Mouse (Mus musculus): ENCODE measurements around the gene Sypl2.

Gene Sypl2

DNA sequence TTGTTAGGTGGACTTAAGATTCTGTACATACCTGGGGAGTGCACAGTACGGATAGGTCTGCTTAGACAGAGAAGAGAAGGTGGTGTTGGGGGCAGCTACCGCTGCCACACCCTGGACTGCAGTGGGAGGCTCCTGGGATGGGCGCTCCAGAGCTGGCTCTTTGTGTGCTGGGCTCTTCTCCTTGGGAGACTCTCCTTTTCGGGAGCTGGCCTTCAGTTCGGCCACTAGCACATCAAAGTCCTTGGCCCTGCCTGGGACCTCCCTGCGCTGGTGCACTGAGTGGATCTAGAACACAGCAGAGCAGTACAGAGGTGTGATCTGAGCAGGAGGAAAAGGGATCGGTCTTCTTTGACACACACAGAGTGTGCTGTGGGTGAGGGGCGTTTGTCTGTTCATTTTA is 20.8 kb downstream of the Sypl2 start:
- DNase-seq (ENCODE audit: low spot score in 2 of 2) = no peak

DNA sequence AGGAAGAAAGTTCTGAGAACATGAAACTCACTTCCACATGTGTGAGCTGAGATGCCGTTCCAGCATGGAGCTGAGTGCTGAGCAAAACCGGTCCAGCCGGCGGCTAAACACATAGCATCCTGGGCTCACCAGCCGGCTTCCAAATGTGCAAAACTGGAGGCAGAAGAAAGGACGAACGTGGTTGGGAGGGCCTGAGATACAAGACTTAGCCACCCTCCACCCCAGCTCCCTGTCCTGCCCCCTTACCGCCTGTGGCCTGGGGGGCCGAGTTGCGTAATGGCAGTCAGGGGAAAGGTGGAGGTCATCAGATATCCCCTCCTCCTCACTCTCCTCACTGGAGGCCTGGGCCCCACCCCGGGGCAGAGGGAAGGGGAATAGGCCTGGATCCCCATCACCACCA is 22.0 kb downstream of the Sypl2 start:
- no peak for DNase-seq (ENCODE audit: low spot score in 2 of 2)

DNA sequence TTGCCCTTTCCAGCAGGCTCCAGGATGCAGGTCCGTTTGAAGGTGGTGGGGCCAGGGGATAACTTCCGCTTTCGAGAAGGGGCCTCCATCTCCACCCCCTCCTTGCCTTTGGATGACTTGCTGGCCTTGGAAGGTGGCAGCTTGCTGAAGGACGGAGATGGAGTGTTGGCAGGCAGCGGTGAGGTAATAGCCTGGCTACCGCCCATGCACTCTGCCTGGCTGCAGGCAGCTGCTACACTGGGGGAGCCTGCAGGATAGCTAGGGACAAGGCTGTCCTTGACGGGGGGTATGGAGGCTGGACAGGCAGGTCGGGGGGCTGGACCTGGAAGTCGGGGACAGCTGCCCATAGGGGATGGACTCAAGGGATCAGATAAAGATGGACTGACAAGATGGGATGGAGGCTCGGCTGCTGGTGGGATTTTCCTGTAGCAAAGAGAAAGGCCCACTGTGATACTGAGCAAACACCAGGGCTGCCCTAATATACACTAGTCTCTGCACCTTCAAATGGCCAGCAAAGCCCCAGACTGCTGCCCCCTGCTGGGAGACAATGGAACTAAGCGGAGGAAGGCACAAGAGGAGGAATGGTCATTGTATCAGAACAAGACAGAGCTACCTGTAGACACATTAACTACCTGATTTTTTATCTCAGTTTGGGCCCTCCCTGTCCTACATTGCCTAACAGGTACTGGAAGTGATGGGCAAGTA is 22.7 kb downstream of the Sypl2 start:
- DNase-seq (ENCODE audit: low spot score in 2 of 2) = peak in 1 of 2 experiments; percentile 75

DNA sequence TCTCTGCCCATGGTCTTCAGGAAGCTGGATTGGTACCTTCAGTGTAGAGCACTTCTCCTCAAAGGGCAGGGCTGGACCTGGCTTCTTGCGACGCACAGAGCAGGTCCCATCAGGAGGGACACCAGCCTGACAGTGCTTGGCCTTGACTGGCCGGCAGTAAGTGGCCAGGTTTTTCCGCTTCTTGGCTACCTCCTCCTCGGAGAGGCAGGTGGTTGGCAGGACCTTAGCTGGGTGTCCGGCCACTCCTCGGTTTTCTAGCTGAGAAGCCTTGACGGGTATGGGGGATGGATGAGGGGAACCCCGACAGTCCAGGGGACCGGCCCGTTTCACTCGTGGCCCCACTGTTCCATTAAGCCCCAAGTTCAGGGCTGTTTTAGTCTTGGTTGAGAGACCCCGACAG is 23.2 kb downstream of the Sypl2 start:
- no peak for DNase-seq (ENCODE audit: low spot score in 2 of 2)

DNA sequence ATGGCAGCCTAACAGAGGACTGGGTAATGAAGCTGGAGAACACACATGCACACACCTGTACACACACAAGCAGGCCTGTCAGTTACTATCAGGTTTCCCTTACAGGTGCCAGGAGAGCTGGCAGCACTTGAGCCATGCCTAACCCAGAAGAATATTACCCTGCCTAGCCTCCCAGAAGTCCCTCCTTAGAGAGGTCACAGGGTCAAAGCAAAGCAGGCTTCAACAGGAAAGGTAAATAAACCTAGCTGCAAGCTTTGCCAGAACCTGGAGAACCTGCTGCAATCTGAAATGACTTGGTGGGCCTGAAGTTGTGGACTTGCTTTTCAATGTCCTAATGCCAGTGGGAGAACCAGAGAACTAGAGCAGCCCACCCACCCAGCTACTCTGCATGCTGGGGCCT is 23.9 kb downstream of the Sypl2 start:
- DNase-seq (ENCODE audit: low spot score in 2 of 2) = no peak

DNA sequence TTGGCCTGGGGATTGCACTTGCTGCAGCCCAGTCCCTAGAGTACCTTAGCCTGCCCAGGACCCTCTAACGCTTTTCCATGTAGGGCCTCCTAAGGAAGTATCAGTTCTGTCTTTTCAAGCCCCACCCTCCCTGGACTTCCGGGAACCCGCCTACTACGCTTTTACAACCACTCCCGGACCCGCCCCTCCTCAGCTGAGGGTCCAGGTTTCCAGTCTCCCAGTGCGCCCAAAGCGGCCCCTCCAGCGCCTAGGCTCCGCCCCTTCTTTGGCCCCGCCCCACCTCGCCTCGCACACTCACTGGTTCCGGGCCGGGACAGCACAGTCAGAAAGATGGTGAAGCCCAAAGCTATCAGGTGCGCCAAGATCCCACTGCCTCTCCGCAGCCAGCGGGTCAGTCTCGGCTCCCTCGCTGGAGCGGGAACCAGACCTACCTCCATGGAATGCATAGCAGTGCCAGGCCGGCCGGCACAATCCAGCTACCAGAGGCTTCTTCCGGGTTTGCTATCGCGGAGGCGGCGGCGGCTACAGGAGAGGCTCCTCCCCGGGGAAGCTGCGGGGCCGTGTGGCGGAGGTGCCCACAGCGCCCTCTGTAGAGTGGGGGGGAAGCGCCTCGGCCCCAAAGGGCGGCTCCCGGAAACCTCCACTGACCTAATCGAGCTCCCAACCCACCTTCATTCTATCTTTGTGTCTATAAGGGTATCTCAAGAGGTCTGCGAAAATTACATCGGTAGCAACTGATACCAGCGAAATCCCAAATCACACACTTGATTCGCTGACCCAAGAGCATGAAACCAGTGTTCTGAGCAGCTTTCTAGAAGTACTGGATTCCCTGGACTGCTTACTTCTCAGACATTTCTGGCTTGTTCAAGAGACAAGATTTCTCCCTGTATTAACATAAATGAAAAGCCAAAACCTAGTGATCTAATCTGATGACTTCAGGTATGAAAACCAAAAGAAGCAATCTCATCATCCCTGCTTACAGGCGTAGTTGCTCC is 25.8 kb downstream of the Sypl2 start, which contains the start of gene Cyb561d1:
Gene Cyb561d1, minus strand, starts transcription at position 884 of the 995 bp plus-strand sequence.
- DNase-seq (ENCODE audit: low spot score in 2 of 2) = peak; percentile 94 to 97

DNA sequence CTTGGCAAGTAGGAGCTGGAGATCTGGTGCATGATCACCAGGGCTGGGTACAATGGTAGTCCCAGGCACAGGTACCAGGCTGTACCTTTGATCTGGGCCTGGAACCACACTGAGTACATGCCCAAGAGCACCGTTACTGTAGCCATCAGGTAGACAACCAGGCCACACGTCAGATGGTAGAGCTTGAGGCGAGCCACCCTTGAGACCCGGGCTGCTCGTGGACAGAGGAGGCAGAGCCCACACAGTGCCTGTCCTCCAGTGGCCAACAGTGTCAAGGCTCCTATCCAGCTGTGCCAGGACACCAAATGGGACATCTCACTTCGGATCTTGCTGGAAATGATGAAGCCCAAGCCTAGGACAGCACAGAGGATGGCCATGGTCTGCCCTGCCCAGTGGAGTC is 27.2 kb downstream of the Sypl2 start:
- no peak for DNase-seq (ENCODE audit: low spot score in 2 of 2)

DNA sequence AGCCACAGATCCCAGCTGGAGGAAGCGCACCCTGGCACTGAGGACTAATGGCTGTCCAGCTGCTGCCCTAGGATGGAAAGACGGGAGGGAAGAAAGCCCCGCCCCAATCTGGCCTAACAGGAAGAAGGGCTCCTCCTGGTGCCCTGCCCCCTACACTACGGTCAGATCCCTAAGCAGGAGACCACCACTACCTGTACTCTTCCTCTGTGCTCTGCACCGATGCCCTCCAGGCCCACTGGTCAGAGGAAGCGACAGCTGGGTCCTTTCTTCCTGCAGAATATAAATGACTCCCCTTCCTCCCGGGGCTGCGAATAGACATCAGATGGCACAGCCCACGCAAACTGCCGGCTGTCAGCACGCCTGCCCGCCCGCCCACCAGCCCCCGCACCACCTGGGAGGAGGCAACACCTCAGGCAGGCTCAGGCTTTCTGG is 29.4 kb downstream of the Sypl2 start:
- DNase-seq (ENCODE audit: low spot score in 2 of 2) = no peak

DNA sequence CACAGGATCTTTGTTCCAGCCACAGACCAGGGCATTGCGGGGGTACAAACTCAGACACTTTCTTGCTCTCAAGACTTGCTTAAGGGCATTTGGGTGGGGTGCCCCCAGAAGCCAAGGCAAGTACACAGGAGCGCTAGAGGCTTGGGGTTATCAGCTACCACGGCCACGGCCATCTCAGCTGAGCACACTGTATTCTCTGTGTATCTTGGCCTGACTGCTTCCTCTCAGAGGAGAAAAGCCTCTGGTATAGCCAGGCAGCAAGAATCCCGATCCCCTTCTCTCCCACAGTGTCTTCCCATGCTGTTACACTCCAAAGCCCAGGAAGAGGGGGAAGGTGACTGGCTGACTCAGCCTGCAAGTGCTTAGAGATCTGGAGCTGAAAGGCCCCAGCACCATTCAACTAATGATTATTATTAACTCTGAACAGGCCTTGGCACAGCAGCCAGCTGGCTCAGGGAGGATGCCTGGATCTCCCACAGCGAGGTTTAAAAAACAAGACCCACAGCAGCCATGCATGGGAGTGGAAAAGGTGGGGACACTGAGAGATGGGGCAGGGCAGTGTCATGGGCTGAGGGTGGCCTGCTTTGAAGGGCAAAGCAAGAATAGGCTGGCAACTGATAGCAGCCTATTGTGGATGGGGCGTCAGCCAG is 30.4 kb downstream of the Sypl2 start:
- no peak for DNase-seq (ENCODE audit: low spot score in 2 of 2)

DNA sequence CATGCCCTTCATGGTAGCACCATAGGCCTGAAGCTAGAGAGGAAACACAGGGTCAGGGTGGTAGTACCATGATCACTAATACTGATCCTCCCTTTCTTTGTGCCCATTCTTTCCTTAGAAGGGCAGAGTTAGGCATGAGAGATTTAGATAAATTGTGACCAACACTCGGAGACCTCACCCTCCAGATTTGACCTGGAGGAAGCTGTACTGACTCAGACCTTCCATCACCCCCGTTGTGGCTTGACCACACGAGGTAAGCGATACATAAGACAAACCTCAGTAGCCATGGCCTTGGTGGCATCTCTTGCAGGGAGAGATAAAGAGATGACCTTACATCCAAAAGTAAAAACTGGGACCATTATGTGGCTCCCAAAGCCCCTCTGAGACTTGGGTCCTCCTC is 31.2 kb downstream of the Sypl2 start:
- DNase-seq (ENCODE audit: low spot score in 2 of 2) = no peak

DNA sequence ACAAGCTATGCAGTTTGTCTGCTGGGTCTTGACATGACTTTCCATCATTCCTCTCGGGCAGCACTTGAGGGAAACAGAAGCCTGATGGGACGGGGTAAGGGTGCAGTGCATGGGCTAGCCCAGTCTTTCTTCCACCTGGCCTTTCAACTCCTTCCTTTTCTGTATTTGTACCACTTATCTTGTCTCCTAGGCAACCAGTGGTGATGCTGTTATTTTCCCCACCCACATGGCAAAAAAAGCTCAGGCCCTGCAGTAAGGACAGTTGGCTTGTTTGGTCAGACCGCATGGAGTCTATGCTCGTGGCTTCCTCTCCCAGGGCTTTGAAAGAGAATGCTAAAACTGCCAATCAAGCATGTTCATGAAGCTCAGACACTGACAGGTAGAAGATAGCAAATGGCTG is 32.8 kb downstream of the Sypl2 start:
- no peak for DNase-seq (ENCODE audit: low spot score in 2 of 2)

DNA sequence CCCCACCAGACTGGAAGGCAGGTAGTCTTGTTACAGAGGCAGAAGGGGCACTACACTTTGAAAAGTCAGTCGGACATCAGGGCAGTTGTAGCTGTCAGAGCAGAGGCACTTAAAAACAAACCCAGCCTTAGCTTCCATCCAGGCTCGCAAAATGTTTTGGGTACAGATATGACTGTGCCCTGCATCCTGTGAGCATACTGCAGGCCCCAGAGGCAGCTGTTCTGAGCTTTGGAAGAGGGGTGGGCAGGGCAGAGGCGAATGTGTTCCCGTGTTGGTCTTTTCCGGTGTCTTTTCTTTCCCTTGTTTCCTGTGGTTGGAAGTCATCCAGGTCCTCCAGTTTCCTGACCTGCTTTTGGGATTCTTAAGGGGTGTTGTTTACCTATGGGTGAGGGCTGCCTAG is 36.6 kb downstream of the Sypl2 start:
- no peak for DNase-seq (ENCODE audit: low spot score in 2 of 2)

DNA sequence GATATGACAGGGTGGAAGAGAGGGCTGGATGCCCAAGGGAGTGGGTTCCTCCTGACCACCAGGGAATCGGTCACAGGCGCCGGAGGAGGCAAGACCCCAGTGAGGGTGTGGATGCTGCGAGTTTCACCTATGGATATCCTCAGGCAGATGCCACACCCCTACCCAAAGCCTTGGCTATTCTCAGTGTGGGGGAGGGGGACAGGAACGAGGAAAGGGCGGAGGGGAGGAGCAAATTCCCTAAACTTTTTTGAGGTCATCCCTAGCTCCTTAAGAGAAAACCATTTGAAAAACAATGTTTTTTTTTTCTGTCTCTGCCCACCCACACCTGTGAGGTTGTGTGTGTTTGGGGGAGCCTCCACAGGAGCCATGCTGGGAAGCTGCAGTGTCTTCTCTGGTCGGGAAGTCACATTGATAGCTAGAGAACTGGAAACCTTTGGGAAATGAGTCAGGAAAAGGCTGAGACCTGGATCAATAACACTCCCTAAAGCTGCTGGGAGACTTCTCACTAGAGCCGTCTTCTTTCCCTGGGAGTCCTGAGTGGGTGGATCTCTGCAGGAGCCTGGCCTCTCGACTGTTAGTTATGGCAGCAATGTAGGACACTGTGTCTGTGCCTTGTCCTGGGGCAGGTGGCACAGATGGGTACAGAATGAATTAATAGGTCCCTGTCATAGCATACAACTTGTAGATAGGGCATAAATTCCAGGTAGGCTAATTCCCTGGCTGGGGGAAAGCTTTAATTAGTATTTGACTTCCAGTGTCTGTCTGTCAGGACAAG is 37.5 kb downstream of the Sypl2 start:
- no peak for DNase-seq (ENCODE audit: low spot score in 2 of 2)

DNA sequence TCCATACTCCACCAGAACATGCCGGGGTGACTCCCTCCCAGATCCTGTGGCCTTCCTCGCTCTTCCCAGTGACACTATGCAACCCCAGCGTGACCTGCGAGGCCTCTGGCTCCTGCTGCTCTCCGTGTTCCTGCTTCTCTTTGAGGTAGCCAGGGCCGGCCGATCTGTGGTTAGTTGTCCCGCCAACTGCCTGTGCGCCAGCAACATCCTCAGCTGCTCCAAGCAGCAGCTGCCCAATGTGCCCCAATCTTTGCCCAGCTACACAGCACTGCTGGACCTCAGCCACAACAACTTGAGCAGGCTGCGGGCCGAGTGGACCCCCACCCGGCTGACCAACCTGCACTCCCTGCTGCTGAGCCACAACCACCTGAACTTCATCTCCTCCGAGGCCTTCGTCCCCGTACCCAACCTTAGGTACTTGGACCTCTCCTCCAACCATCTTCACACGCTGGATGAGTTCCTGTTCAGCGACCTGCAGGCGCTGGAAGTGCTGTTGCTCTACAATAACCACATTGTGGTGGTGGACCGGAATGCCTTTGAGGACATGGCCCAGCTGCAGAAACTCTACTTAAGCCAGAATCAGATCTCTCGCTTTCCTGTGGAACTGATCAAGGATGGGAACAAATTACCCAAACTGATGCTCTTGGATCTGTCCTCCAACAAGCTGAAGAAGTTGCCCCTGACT is 39.2 kb downstream of the Sypl2 start:
- no peak for DNase-seq (ENCODE audit: low spot score in 2 of 2)

DNA sequence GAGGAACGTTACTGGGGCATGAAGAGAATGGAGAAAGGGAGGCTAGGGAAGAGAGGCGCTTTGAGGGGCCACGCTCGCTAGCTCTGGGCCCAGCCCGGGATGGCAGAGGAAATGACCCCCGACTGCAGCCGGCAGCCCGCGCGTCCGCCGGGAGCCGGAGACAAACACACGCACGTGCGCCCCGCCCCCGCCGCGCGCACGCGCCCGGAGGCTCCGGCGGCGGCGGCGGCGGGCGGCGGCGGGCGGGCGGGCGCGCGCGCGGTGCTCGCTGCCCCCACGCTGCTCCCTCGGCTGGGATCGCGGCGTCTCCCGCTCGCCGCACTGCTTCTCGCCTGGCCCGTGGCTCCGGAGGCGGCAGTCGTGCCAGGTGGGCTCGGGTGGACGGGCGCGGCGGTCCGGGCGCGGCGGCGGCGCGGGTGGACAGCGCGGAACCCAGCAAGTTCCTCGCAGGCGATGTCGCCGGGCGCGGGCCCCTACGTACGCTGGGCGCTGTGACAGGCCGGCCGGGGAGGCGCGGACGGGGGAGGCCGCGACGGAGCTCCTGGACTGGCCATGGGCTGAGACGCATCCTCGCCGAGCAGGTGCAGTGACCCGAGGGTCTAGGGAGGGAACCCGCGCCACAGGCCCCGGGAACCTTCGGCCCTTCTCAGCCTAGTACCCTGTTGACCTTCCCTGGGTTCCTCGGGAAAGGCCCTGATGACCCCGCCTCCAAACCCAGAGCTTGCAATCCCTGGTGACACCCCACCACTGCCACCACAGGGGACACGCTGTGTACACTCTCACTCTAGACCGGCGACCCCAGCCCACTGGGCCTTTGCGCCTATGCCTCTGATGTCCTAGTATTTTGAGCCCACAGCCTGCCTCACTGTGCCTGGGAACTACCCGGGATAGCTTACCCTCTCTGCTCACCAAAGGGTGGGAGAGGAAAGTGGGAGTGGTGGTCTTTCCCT is 40.1 kb downstream of the Sypl2 start, which contains the start of gene Amigo1:
Gene Amigo1, plus strand, starts transcription at position 238 of the 950 bp plus-strand sequence.
- peak in 1 of 2 experiments; percentile 51 for DNase-seq (ENCODE audit: low spot score in 2 of 2)

DNA sequence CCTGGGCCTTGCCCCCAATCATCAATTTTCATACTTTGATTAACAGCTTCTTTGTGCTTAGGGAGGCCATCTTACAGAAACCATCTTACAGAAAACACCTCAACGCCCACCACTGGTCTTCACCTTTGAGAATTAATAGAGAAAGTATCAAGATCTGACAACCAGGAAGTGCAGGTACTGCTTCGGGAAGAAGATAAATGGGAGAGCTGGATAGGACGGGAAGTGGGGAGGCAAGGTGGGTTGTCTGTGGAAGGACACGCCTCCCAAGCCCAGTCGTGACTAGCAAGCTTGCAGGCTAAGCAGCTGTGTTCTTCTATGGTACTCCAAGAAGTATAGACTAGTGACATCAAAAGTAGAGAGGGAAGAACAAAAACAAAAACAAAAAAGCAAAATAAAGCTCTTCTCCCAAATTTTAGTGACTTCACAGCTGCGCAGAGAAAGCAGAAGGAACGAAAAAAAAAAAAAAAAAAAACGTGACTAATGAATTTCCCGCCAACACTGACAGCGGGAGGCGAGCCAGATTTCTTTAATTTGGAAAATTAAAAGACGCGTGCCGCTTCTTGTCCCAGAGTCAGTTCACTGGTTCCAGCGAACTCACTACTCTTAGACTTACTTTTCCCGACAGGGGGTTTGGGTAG is 40.9 kb downstream of the Sypl2 start:
- DNase-seq (ENCODE audit: low spot score in 2 of 2) = no peak

DNA sequence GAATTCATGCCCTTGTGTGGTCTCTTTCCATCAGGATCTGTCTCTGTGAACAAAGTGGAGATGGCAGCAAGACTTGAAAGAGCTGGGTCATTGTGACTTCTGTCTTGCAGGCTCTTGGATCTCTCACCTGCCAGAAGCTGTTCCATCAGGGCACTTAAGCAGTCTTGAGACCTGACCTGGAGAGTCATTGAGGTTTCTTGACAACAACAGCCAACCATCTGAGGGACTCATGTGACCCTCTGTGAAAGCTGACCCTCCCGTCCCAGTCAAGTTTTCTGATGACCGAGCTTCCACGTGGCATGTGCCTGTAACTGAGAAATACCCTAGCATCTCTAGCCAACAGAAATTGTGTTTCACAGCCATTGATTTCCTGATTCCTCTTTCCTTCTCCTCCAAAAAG is 41.7 kb downstream of the Sypl2 start:
- DNase-seq (ENCODE audit: low spot score in 2 of 2) = no peak

DNA sequence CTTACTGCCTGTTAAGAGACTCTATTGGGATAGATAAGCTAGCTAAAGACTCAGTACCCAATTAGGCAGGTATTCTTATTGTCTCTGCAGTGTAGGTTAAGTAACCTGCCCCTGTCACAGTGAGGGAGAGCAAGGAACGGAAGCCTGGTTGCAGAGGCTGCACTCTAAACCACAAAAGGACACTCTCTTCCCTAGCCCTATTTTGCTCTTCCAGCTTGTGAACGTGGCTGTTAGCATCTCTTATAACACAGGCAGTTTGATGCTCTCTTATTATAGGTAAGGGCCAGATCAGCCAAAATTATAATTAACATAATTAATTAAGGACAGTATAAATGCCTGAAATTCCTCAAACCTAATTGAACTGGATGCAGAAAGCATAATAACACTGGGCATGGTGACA is 45.9 kb downstream of the Sypl2 start:
- no peak for DNase-seq (ENCODE audit: low spot score in 2 of 2)
